Mouse (Mus musculus): ENCODE measurements at regions not wholly inside any gene's neighbourhood (a gene's known extent, or its start where the extent isn't known, plus 50 kb on each side); places are given as distances from the start of the nearest gene placed in this dataset.

GRCm38 (mm10) chr1:145227181-145227580 lies 451.9 kb upstream of the Rgs18 start:
- peak in 1 of 2 experiments; percentile 11 for DNase-seq (ENCODE audit: low spot score in 2 of 2)
